Mouse (Mus musculus): ENCODE data around the gene Ppard.
A peak's percentile ranks its signal among the peaks of the same experiment; 100 is the strongest.

Ppard gene

DNA sequence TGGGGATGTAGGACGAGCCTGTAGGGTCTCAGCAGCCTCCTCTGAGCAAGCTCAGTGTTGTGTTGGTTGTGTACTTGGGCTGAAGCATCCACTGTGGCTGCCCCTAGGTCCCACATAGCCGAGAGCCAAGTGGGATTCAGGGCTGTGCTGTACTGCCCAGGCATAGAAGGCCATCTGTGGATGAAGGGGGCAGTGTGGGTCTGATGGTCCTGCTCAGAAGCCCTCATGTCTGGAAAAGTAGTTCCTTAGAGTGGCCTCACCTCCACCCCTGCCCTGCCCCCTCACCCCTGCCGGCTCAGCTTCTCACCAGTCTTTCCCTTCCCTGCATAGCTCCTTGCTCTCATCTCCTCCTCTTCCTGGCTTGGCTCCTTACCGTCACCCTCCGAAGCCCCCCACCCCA lies 23.2 kb downstream of the Ppard start:
- DNase-seq (ENCODE audit: low spot score): no peak

DNA sequence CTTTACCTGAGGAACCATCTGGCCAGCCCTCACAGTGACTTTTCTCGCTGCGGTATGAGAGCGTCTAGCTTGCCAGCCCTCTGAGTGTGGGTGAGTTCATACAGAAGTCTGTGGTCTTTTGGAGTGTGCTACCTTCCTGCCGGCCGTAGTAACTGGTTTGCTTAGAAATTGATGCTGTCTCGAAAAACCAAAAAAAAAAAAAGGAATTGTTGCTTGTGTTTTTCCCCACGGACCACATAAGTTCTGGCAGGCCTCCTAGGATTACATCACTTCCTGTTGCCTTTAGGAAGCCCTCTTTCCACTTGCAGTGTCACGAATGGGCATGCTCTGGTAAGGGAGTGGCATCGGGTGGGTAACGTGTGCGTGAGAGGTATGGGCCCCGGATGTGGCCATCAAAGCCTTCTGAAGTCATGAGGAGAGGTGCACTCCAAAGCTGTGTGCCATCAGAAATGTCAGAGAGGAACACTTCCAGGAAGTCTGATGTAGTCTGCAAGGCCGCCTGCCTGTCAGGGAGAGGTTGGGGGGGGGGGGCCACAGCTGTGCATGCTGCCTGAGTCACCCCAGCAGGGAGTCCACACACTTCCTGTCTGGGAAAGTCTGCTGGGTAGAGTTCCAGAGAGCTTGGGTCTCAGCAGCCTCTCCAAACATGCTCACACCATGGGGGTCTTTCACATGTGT lies 24.3 kb downstream of the Ppard start:
- no peak for DNase-seq (ENCODE audit: low spot score)

DNA sequence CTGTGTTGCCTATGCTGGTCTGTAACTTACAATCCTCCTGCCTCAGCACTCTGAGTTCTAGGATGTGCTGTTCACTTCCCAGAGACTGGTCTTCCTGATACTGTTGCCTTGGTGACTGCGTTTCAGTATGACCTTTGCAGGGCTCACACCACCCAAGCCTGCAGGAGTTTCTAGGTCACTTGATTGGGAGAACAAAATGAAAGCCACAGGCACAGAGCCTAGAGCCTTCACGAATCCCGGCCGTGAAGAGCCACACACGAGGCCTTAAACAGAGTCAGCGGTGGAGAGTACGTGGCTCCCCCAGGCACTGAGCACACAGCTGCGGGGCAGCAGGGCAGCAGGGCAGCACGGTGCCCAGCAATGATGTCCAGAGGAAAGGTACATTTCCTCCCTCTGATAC lies 25.8 kb downstream of the Ppard start:
- DNase-seq (ENCODE audit: low spot score): no peak

DNA sequence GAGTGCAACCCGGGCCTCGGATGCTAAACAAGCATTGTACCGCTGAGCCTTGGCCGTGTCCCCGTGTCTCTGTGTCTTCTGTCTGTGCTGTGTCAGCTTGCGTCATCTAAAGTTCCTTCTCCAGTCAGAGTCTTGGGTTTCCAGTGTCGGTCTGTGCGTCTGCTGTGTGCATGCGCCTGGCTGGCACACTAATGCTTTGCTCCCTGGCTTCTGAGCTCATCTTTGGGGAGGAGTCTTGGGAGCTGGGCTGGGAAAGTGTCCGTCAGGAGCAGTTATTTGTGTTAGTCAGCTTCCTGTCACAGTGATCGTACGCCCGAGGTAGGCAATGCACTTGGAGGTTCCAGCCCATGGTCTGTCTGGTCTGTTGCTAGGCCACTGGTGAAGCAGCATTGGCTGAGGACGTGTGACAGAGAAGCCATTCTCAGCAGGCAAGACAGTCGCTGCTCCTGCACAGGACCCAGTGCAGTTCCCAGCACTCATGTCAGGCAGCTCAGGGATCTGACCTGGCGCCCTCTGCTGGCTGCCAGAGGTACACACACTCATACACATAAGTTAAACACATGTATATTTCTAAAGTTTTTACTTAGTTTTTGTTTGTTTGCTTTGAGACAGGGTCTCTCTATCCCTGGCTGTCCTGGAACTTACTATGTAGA lies 27.5 kb downstream of the Ppard start:
- no peak for DNase-seq (ENCODE audit: low spot score)

DNA sequence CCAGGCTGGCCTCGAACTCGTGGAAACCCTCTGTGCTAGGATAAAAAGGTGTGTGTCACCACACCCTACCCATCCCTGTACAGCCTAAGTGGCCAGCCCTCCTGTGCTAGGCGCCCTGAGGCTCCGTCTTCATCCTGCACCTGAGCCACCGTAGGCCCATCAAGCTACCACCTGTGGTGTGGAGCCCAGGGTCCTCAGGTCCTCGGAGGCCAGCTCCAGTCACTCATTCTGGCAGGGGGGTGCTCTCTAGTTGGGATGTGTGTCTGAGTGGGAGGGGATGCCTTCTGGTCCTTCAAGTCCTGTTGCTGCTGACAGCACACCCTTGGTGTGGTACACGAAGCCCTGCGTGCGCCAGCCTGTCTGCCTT lies 28.0 kb downstream of the Ppard start:
- DNase-seq (ENCODE audit: low spot score): no peak

DNA sequence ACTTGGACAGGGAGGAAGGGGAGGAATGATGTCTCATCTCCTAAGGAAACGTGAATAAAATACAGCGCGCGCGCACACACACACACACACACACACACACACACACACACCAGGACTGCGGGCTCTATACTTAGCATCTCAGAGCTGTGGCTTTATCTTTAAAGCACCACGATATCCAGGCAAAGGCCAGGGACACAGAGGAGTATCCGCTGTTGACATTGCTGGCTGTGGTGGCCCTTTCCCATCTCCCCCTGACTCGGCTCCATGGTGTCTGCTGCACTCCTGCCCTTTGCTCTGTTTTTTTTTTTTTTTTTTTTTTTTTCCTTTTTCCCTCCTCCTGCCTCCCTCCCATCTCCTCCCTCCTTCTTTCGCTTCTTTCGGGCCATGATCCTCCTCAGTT lies 29.3 kb downstream of the Ppard start:
- no peak for DNase-seq (ENCODE audit: low spot score)

DNA sequence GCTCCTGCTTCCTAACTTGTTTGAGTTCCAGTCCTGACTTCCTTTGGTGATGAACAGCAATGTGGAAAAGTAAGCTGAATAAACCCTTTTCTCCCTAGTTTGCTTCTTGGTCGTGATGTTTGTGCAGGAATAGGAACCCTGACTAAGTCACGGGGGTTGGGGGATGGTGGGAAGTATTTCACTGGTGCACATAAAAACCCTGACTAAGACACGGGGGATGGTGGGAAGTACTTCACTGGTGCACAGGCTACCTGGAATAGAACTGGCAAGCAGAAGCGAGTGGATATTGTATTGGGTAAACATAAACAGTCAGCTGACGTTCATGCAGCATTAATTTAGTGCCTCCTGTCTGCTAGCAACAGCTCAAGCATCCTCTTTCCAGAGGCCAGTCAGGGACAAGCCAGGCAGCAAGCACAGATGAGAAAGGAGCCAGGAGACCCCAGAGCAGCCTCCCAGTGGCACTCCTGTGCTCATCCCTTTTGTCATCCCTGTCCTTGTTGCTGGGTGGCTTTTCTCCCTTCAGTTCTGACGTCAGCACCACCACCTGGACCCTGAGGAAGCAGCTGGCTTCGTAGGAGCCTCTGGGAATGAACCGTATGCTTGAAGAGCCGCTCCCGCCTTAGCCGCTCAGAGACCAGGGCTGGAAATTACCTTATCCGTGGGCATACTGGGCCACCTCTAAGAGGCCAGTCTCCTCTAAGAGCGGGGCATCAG lies 30.8 kb downstream of the Ppard start:
- DNase-seq (ENCODE audit: low spot score): no peak

DNA sequence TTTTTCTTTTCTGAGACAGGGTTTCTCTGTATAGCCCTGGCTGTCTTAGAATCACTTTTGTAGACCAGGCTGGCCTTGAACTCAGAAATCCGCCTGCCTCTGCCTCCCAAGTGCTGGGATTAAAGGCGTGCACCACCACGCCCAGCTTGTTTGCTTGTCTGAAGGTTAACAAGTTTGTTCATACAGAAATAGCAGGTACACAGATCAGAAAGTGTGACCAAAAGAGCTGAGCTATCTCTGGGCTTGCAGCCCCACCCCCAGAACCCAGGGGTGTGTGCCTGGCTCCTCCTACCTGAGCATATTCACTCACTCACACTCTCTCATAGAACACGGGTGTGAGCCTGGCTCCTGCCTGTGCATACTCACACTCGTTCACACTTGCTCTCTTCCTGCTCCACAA lies 34.8 kb downstream of the Ppard start:
- DNase-seq (ENCODE audit: low spot score): no peak

DNA sequence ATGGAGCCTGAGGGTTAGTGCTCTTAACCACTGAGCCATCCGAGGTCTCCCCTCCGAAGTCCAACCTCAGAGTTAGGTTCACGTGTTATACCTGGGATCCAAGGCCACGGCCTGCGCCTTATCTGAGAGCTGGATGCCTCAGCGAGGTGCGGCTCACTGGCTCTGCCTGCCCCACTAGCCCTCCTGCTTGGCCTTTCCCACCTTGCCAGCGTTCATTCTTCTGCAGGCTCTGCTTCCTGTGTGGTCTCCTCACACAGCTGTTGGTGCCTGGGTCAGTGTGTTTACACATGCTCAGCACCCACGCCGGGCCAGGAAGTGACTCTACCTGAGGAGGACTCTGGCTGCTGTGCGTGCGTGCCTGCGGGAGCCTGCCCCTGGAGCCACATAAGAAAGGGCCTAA lies 37.7 kb downstream of the Ppard start:
- no peak for DNase-seq (ENCODE audit: low spot score)

DNA sequence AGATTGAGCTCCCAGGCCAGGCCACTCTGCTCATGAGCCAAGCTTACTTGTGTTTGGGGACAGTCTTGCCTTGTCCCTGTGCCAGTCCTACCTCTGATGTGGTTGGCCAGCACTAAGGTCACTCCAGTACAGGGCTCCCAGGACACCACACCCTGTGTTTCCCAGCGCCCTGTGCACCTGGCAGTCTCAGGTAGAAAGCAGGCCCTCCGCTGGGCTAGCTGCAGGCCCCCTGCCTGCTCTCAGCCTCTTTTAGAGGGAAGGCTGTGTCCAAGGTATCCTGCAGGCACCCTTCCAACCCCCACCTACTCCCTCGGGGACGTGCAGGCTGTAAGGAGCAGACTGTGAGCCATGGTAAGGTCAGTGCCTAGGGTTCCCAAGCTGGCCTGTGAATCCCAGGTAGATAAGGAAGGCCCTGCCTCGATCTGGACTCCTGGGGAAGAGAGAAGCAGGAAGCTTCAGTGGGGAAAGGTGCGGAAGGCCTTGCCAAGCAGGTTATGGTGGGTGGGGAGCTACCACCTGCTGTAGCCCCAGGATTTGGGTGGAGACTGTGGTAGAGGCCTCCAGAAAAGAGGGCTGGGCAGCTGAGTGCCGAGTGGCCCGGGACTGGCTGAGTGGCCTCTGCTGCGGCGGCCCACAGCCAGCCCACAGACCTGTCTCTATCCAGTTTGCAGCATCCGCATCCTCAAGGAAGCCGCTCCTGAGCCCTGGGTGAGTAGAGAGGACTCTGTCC lies 39.2 kb downstream of the Ppard start:
- no peak for DNase-seq (ENCODE audit: low spot score)

DNA sequence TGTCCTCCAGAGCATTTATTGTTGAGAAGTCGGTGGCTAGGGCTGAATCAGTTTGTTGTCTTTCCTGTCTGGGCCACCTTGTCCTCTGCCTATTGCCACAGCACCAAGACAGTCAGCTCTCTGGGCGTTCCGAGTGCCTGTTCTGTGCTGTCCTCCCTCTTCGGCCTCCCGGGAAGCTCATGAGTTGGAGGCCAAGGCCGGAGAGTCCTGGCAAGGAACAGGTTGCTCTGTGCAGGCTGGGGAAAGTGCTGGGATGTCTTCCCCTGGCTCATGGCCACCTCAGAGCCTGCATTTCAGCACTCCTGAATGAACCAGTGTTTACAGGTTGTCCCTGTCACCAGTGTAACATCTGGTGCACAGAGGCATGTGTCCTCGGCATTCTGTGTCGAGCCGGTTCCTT lies 39.8 kb downstream of the Ppard start:
- DNase-seq (ENCODE audit: low spot score): no peak

DNA sequence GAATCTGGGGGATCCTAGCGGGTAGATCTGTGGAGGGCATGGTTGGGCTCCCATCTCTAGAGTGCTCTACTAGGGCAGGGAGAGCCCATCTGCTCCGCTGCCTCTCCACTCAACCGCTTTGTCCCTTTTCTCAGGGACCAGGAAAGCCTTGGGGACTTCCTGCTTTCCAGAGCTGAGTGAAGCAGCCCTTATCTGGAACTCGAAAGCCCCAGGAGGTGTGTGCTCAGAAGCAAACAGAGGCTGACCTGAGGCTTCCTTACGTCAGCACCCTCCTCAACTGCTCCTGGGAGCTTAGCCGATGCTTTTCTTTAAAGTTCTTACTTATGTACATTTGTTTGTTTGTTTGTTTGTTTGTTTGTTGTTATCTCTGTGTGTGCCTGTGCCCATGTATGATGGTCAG lies 40.3 kb downstream of the Ppard start:
- DNase-seq (ENCODE audit: low spot score): no peak

DNA sequence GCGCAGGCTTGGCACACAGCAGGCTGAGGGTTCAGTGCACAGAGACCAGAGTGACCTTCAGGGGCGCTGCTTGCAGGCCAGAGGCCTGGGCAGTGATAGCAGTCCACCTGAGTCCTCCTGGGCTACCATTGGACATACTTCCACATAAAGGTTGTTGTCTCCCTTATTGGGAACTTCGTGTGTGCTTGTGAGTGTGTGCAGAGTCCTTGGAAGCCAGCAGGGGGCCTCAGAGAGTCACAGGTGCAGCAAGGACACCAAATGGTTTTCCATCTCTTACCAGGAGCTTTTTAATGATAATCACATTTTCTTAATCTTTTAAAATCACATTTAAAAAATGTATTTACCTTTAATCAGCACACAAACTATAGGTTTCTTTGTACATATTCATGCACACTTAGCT lies 42.2 kb downstream of the Ppard start:
- DNase-seq (ENCODE audit: low spot score): no peak

DNA sequence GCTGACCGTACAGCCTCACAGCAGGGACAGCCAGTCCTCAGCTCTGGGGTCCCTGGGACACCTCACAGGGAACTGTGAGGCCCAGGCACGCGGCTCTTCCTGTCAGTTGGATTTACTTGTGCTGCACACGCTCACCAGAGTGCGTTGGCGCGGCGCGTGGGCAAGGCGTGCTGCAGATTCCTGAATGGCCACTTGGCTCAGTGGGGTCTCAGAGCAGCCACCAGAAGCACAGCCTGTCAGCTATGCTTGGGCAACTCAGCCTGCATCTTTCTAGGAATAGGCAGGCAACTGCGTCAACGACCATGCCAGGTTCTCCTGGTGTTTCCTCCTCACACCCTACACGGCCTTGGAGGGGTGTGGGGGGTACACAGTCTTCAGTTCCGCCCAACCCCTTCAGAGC lies 44.7 kb downstream of the Ppard start:
- no peak for DNase-seq (ENCODE audit: low spot score)

DNA sequence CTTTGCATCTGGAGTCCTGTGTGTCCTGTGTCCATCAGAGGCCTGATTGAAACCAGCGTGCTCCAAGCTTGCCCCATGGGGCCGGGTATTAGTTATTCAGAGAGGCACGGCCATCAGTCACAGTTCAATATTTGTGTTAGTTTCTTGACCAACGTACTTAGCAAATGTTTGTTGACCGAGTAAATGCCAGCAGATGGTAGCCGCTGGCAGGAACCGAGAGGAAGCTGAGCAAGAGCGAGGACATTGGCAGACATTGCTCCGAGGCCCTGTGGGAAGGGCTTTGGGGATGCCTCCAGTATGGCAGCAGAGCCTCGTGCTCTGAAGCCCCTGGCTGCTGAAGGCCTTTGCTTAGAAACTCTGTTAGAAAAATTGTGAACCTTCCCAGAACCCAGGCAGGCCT lies 45.2 kb downstream of the Ppard start:
- DNase-seq (ENCODE audit: low spot score): no peak

DNA sequence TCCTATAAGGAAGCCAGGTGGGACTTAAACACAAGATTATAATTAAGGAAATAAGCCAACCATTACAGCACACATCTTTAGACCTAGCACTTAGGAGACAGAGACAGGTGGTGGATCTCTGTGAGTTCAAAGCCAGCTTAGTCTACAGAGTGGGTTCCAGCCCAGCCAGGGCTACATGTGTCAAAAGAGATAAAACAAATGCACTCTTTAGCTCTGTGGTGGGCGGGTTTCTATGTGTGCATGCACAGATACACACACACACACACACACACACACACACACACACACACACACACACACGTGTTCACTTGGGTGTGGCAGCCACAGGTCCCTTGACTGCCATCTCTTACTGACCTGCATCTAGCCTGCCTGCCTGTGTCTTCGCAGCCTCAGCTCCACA lies 45.7 kb downstream of the Ppard start:
- no peak for DNase-seq (ENCODE audit: low spot score)

DNA sequence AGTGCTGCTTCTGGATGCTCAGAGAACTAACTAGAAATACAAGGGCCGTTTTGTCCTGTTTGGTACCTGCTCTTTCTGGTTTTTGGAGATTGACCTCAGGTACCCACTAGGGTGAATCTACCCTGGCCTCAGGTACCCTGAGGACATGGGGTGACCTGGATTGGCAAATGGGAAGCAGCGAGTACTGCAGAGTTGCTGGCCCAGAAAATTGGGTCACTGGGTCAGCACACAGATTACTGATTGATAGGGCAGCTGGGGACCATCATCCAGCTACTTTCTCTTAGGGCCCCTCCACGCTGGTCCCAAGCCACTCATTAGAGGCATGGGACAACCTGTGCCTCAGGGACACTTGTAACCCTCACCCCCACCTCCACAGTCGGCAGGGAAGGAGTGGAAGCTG lies 46.7 kb downstream of the Ppard start:
- DNase-seq (ENCODE audit: low spot score): peak; percentile 64

DNA sequence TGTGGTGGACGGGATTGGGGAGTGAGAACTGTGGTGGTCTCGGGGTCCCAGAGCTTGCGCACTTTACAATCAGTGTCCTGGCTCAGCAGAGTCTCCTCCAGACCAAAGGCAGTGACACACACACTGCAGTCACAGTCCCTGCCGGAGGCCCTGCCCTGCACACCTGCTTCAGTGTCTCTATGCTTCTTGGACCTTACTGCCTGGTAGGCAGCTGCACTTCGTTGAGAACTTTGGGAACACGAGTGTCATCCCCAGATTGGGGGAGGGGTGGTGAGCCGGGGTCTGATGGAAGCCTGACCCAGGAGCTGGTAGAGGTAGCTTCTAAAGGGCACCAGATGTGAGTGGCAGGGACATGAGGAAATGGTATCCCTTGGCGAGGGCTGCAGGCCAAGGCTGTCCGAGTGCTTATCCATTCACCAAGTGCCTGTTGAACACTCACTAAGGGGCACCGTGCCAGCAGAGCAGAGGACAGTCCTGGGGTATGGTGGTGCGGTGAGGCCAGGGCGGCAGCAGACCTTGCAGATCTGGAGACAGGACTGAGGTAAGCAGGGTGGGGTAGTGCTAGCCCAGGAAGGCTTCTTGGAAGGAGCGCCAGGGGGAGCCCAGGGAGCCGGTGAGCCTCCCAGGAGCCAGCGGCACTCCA lies 47.4 kb downstream of the Ppard start:
- DNase-seq (ENCODE audit: low spot score): no peak

DNA sequence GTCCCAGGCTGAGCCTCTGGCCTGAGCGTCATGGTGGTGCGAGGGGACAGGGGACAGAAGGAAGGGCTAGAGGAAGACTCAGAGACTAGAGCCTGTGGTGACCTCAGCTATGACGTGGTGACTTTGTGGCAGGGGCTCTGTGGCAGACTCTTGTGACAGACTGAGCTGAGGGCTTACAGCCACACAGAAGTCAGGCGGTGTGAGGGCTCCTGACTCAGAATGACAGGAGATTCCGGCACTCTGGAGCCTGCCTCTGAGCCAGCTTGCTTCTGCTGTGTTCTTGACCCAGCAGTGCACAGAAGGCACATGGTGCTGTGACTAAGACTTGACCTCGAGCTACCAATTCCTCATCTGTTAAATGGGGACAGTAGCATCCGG lies 47.9 kb downstream of the Ppard start:
- no peak for DNase-seq (ENCODE audit: low spot score)

DNA sequence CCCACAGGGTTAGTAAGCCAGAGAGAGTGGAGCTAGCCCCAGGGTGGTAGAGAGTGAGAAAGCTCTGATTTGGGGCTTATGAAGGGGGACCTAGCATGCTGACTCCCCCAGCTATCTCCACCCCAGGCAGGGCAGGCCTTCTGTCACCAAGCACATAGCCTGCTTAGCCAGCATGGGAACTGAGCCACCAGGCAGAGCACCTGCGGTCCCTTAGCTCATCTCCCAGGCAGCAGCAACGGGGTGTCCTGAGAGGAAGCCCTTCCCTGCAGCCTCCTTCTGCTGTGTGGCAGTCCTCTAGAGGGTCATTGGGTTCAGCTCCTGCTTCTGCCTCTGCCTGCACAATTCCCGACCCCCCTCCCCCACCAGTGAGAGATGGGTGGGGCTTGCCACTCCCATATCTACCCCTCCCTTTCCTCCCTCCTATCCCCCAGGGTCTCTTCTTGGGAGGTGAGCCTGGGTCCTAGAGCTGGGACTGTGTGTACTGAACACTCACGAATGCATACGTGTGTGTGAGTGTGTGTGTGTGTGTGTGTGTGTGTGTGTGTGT lies 48.4 kb downstream of the Ppard start:
- DNase-seq (ENCODE audit: low spot score): peak; percentile 38

DNA sequence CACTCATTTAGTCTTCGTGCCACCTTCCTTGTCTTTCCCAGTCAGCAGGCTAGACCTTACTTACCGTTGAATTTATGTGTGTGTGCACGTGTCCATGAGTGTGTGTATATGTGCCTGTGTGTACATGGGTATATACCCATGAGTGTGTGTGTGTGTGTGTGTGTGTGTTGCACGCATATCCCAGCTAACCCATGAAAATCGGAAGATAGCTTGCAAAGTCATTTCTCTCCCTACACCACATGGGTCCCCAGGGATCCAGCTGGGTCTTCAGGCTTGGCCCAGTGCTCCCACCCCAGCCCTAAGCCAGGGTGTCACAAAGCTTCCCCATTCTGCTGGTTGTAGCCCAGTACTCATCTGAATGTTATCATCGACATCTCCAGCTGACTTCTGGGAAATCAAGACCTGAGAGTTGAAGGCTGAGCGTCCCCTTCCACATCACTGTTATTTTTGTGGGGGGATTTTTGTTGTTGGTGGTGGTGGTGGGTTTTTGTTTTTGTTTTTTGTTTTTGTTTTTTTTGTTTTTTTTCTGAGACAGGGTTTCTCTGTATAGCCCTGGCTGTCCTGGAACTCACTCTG lies 49.5 kb downstream of the Ppard start:
- no peak for DNase-seq (ENCODE audit: low spot score)

DNA sequence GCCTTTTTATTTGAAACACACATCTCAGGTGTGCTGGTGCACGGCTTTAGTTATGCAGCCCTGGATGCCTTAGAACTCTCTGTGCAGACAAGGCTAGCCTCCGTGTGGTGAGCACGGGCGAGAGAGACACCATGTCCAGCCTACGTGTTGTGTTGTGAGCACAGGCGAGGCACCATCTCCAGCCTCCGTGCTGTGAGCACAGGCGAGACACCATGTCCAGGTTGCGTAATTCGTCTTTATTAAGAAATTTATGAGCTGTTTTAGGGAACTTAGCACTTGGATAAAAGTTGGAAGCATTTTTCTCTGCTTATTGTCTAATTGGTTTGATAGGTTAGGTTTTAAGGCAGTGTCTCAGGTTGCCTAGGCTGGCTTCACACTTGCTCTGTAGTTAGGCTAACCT lies 50.7 kb downstream of the Ppard start:
- no peak for DNase-seq (ENCODE audit: low spot score)

Data from retina, embryonic 14.5 days (tissue).